In the genomic region with DNA sequence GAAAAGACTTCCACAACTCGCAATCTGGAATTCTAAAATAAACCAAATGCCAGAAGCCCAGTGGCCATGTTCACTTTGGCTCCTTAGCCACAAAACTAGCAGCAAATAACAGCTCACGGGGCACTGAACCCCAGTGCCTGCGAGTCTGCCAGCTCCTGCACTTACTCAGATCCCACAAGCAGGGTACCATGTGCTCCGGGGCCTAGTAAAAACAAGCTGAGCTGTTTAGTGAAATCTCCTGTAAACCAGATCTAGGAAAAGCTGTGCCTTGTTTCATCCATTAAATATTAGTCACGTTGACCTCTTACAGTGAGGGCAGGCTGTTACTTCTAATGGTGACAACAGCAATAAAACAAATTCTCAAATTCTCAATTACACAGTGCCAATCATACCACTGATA, we compare ENCODE assay signal across 23 mouse cellular contexts.
DNase-seq lines count a peak whose midpoint lies in the region; ATAC-seq lines count a peak whose summit lies in the region.
"Had no signal": no experiment of that assay in that cellular context is flagged by ENCODE, and none has a peak within 500 bp of the region (broad histone marks: within the 10 kb centered on the region; RNA-seq: fewer than 3 reads in every experiment).

No protein-coding gene starts in this region.

- no peaks in the 10 kb centered on the region for H3K9me3 ChIP-seq in hindbrain, embryonic 16.5 days (ENCODE audit: control insufficient read depth, low read length)
- no peaks in the 10 kb centered on the region for H3K9me3 ChIP-seq in hindbrain, embryonic 10.5 days
- no peaks in the 10 kb centered on the region for H3K9me3 ChIP-seq in limb, embryonic 12.5 days
- H3K9me3 ChIP-seq in limb, embryonic 10.5 days (replicated peaks) = no peaks in the 10 kb centered on the region
- H3K9me3 ChIP-seq: embryonic facial prominence, embryonic 13.5 days; forebrain, embryonic 13.5 days; G1E; heart, embryonic 15.5 days had no signal

- ATAC-seq in hindbrain, embryonic 16.5 days = no peak
- no peak for ATAC-seq in limb, embryonic 12.5 days (ENCODE audit: insufficient number of reproducible peaks, insufficient read depth, low FRiP score, low TSS enrichment, low read depth)
- ATAC-seq in monocyte, adult 5-6 weeks (replicated peaks; ENCODE audit: insufficient number of reproducible peaks, low FRiP score, low TSS enrichment, poor library complexity, severe bottlenecking) = no peak
- ATAC-seq: CD4-positive, CD25-positive, alpha-beta regulatory T cell, adult 4 months; forebrain, embryonic 13.5 days; forebrain, postnatal 0 days had no signal

- DNase-seq in hindbrain, embryonic 10.5 days (ENCODE audit: low spot score) = no peak
- DNase-seq in limb, embryonic 10.5 days (ENCODE audit: low spot score) = no peak
- no peak for DNase-seq in right cerebral cortex, adult 18-20 months
- DNase-seq: adrenal gland, postnatal 10 days; B cell, adult 2 months; cerebellum, adult 18-20 months; cerebellum, adult 9-11 months; cerebellum, postnatal 36 days; forebrain, postnatal 0 days; gastrocnemius, postnatal 10 days; heart, adult 2 months; heart, postnatal 14 days; kidney, adult 11 months had no signal

- 0 out of 2 replicates have a peak overlapping the region, but pooled peaks have one; percentile 14 for H3K9ac ChIP-seq in hindbrain, embryonic 16.5 days (ENCODE audit: low read depth, low read length)
- no peak overlapping the region for H3K9ac ChIP-seq in limb, embryonic 12.5 days (replicated peaks)
- H3K9ac ChIP-seq: embryonic facial prominence, embryonic 13.5 days; forebrain, embryonic 13.5 days; forebrain, postnatal 0 days; heart, embryonic 15.5 days had no signal

- 73% methylated on average over 5 of the region's 5 CpGs for WGBS in hindbrain, embryonic 16.5 days
- 87% methylated on average over 5 of the region's 5 CpGs for WGBS in hindbrain, embryonic 10.5 days
- WGBS in limb, embryonic 12.5 days = 56% methylated on average over 5 of the region's 5 CpGs
- 86% methylated on average over 5 of the region's 5 CpGs for WGBS in limb, embryonic 10.5 days

- H3K4me1 ChIP-seq in hindbrain, embryonic 16.5 days (ENCODE audit: control insufficient read depth, insufficient read depth, low read depth, low read length) = no peaks in the 10 kb centered on the region
- H3K4me1 ChIP-seq in hindbrain, embryonic 10.5 days (replicated peaks) = no peaks in the 10 kb centered on the region
- H3K4me1 ChIP-seq in limb, embryonic 12.5 days (replicated peaks) = peaks cover 39% of the 10 kb centered on the region
- peaks cover 28% of the 10 kb centered on the region for H3K4me1 ChIP-seq in limb, embryonic 10.5 days
- peaks cover 11% of the 10 kb centered on the region for H3K4me1 ChIP-seq in brown adipose tissue, adult 24 weeks (ENCODE audit: control insufficient read depth, insufficient read depth, insufficient read length, low read length)

- peak overlapping the region; percentile 37; the same call in 1 of the 2 replicates for H3K27ac ChIP-seq in hindbrain, embryonic 16.5 days (ENCODE audit: low read depth, low read length)
- H3K27ac ChIP-seq in hindbrain, embryonic 10.5 days = no peak overlapping the region
- peak overlapping the region; percentile 30; the same call in 1 of the 2 replicates for H3K27ac ChIP-seq in limb, embryonic 12.5 days
- H3K27ac ChIP-seq in limb, embryonic 10.5 days = no peak overlapping the region; the same call in 1 of the 2 replicates
- H3K27ac ChIP-seq in brown adipose tissue, adult 24 weeks (replicated peaks; ENCODE audit: low read depth, low read length) = peak overlapping the region; percentile 65
- H3K27ac ChIP-seq: embryonic facial prominence, embryonic 13.5 days; forebrain, embryonic 13.5 days; heart, adult 2 months; heart, embryonic 15.5 days had no signal

- H3K27me3 ChIP-seq in hindbrain, embryonic 16.5 days (replicated peaks; ENCODE audit: control insufficient read depth, insufficient read depth, low read length) = no peaks in the 10 kb centered on the region
- H3K27me3 ChIP-seq in hindbrain, embryonic 10.5 days (ENCODE audit: insufficient read depth, poor library complexity, severe bottlenecking) = no peaks in the 10 kb centered on the region
- peaks cover 9% of the 10 kb centered on the region for H3K27me3 ChIP-seq in limb, embryonic 12.5 days
- H3K27me3 ChIP-seq in limb, embryonic 10.5 days (ENCODE audit: low read depth, poor library complexity, severe bottlenecking) = peaks cover 6% of the 10 kb centered on the region
- H3K27me3 ChIP-seq: embryonic facial prominence, embryonic 13.5 days; forebrain, embryonic 13.5 days; heart, embryonic 15.5 days had no signal

- no peak overlapping the region for H3K4me2 ChIP-seq in hindbrain, embryonic 16.5 days (ENCODE audit: low read length)
- no peak overlapping the region for H3K4me2 ChIP-seq in limb, embryonic 12.5 days
- H3K4me2 ChIP-seq: embryonic facial prominence, embryonic 13.5 days; forebrain, embryonic 13.5 days; heart, embryonic 11.5 days; heart, embryonic 15.5 days had no signal

- no peak overlapping the region for H3K4me3 ChIP-seq in hindbrain, embryonic 16.5 days (ENCODE audit: low read length)
- no peak overlapping the region for H3K4me3 ChIP-seq in hindbrain, embryonic 10.5 days
- no peak overlapping the region for H3K4me3 ChIP-seq in limb, embryonic 12.5 days (replicated peaks)
- H3K4me3 ChIP-seq in limb, embryonic 10.5 days = no peak overlapping the region
- H3K4me3 ChIP-seq in brown adipose tissue, adult 24 weeks (ENCODE audit: insufficient read depth, low read depth, low read length) = no peak overlapping the region
- H3K4me3 ChIP-seq: embryonic facial prominence, embryonic 13.5 days; forebrain, embryonic 13.5 days; heart, adult 2 months; heart, embryonic 15.5 days had no signal

- H3K36me3 ChIP-seq in hindbrain, embryonic 16.5 days (ENCODE audit: control insufficient read depth, insufficient read depth, low read length) = peaks cover 8% of the 10 kb centered on the region; the same call in 1 of the 2 replicates
- peaks cover 100% of the 10 kb centered on the region for H3K36me3 ChIP-seq in hindbrain, embryonic 10.5 days
- peaks cover 95% of the 10 kb centered on the region for H3K36me3 ChIP-seq in limb, embryonic 12.5 days
- H3K36me3 ChIP-seq in limb, embryonic 10.5 days = peaks cover 96% of the 10 kb centered on the region

Comparison
In these comparisons a context has a peak if more than half of its experiments do, and no peak if none do; other contexts are left out.
1. H3K27ac ChIP-seq: peak in hindbrain, embryonic 16.5 days (single experiment), limb, embryonic 12.5 days (single experiment) and brown adipose tissue, adult 24 weeks (single experiment); none in hindbrain, embryonic 10.5 days (single experiment) and limb, embryonic 10.5 days (single experiment).